Mouse (Mus musculus): ENCODE data around the gene Rps29.

DNA sequence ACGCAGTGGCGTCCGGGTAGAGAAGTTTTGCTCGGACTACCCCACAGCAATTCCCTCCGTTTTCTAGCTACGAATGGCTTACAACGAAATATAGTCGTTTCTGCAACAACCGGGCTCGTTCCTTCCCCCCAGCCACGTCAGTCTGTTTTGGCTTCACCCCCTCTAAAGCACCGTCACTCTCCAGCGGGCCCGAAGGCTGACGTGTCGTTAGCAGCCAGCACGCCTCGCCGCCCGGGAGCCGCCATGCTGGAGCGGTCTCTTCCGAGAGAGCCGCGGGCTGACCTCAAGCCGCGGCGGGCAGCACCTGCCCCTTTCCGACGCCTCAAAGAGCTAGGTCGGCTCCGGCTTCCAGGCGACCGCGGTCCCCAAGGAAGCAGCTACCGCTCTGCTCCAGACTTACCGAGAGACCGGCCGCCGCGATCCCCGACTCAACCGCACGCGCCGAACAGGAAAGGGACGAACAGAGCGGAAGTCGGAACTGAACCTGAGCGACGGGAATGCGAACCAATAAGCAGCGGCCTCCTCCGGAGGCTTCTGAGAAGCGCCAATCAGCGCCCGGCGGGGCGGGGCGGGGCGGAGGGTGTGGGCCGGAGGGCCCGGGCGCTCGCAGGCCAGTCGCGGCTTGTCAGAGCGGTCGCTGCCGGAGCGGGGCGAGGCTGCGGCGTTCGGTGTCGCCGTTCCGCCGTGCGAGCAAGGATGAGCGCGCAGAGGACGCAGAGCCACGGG is 24.8 kb upstream of the Rps29 start, which contains the start of the genes Rpl36al and Mgat2:
- no peak for TF ChIP-seq CTCF (IDR thresholded peaks at IDR 0.05; ENCODE audit: low read depth)
- TF ChIP-seq EP300 (IDR thresholded peaks at IDR 0.05; ENCODE audit: low read depth), result no peak; the same call in 1 of the 2 replicates

All from liver, postnatal 0 days (tissue).